8 mouse cellular contexts compared by ENCODE assay signal in the genomic region with DNA sequence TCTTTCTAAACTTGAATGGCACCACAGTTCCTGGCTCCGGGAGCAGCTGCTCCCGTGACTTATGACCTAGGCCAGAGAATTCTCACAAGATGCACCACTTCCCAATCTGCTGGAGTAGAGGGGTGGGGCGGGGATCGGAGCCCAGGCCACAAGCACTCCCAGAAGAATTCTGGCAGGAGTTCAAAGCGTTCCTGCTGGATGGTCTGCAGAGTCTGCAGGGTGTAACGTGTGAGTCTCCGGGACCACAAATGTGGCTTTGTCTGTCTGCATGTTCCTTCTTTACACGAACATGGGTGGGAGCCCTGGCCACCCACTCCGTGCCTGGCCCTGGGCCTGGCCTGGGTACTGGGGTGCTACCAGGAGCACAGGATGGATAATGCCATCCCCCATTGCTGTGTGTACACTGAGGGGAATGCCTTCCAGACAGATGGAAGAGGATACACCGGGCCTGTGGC. TPM values are rescaled to one million over a fixed set of nuclear protein-coding genes. Genes with fewer than 3 reads are reported as not detected.
DNase-seq lines count a peak whose midpoint lies in the region; ATAC-seq and TF ChIP-seq lines count a peak whose summit lies in the region.

No protein-coding gene starts in this region.

- H3K27me3 ChIP-seq in kidney, embryonic 14.5 days (ENCODE audit: control insufficient read depth, insufficient read depth, low read length) = no peaks in the 10 kb centered on the region
- no peaks in the 10 kb centered on the region for H3K27me3 ChIP-seq in forebrain, embryonic 16.5 days (replicated peaks; ENCODE audit: control insufficient read depth, insufficient read depth, low read length)
- no peaks in the 10 kb centered on the region for H3K27me3 ChIP-seq in hindbrain, embryonic 15.5 days
- H3K27me3 ChIP-seq in lung, embryonic 15.5 days = no peaks in the 10 kb centered on the region
- no peaks in the 10 kb centered on the region for H3K27me3 ChIP-seq in stomach, postnatal 0 days (ENCODE audit: control insufficient read depth, insufficient read depth, low read length)

- H3K27ac ChIP-seq in kidney, embryonic 14.5 days (ENCODE audit: low read depth, low read length) = no peak overlapping the region
- H3K27ac ChIP-seq in forebrain, embryonic 16.5 days (ENCODE audit: low read length) = no peak overlapping the region
- H3K27ac ChIP-seq in hindbrain, embryonic 15.5 days (replicated peaks) = peak overlapping the region; percentile 37
- H3K27ac ChIP-seq in lung, embryonic 15.5 days = peak overlapping the region; percentile 70
- no peak overlapping the region for H3K27ac ChIP-seq in stomach, postnatal 0 days (replicated peaks)

- no peak overlapping the region for H3K9ac ChIP-seq in kidney, embryonic 14.5 days (ENCODE audit: low read depth, low read length)
- no peak overlapping the region for H3K9ac ChIP-seq in forebrain, embryonic 16.5 days (replicated peaks; ENCODE audit: low read depth, low read length)
- H3K9ac ChIP-seq in hindbrain, embryonic 15.5 days = no peak overlapping the region
- no peak overlapping the region for H3K9ac ChIP-seq in lung, embryonic 15.5 days
- H3K9ac ChIP-seq in stomach, postnatal 0 days (ENCODE audit: low read length) = no peak overlapping the region

- no peak overlapping the region for H3K4me3 ChIP-seq in kidney, embryonic 14.5 days (ENCODE audit: low read length)
- no peak overlapping the region for H3K4me3 ChIP-seq in forebrain, embryonic 16.5 days (replicated peaks; ENCODE audit: low read length)
- no peak overlapping the region for H3K4me3 ChIP-seq in hindbrain, embryonic 15.5 days
- H3K4me3 ChIP-seq in lung, embryonic 15.5 days = no peak overlapping the region
- H3K4me3 ChIP-seq in stomach, postnatal 0 days (ENCODE audit: low read depth, low read length) = no peak overlapping the region

- TF ChIP-seq CTCF in stomach, postnatal 0 days (IDR thresholded peaks at IDR 0.05; ENCODE audit: low read depth) = no peak

- no peak for TF ChIP-seq EP300 in stomach, postnatal 0 days (optimal IDR thresholded peaks at IDR 0.05)

- DNase-seq in kidney, adult 8-10 months = no peak
- peak; percentile 43 for DNase-seq in stomach, postnatal 0 days (ENCODE audit: low spot score)
- no peak for DNase-seq in B cell, adult 2 months

- H3K4me1 ChIP-seq in kidney, embryonic 14.5 days (ENCODE audit: control insufficient read depth, insufficient read depth, low read length) = peaks cover 23% of the 10 kb centered on the region
- H3K4me1 ChIP-seq in forebrain, embryonic 16.5 days (replicated peaks; ENCODE audit: control insufficient read depth, insufficient read depth, low read length) = peaks cover 10% of the 10 kb centered on the region
- peaks cover 28% of the 10 kb centered on the region for H3K4me1 ChIP-seq in hindbrain, embryonic 15.5 days (replicated peaks)
- H3K4me1 ChIP-seq in lung, embryonic 15.5 days = peaks cover 44% of the 10 kb centered on the region
- H3K4me1 ChIP-seq in stomach, postnatal 0 days (replicated peaks; ENCODE audit: control insufficient read depth, insufficient read depth) = 0 out of 2 replicates have a peak, but pooled peaks cover 3% of the 10 kb centered on the region

- H3K36me3 ChIP-seq in kidney, embryonic 14.5 days (ENCODE audit: control insufficient read depth, insufficient read depth, low read length) = no peaks in the 10 kb centered on the region
- no peaks in the 10 kb centered on the region; the same call in 1 of the 2 replicates for H3K36me3 ChIP-seq in forebrain, embryonic 16.5 days (ENCODE audit: control insufficient read depth, insufficient read depth)
- H3K36me3 ChIP-seq in hindbrain, embryonic 15.5 days = peaks cover under 1% of the 10 kb centered on the region; the same call in 1 of the 2 replicates
- no peaks in the 10 kb centered on the region for H3K36me3 ChIP-seq in lung, embryonic 15.5 days
- no peaks in the 10 kb centered on the region for H3K36me3 ChIP-seq in stomach, postnatal 0 days (ENCODE audit: control insufficient read depth, insufficient read depth, low read length)

- H3K4me2 ChIP-seq in kidney, embryonic 14.5 days (replicated peaks; ENCODE audit: low read depth, low read length) = no peak overlapping the region
- H3K4me2 ChIP-seq in forebrain, embryonic 16.5 days (ENCODE audit: low read length) = no peak overlapping the region
- no peak overlapping the region for H3K4me2 ChIP-seq in hindbrain, embryonic 15.5 days
- H3K4me2 ChIP-seq in lung, embryonic 15.5 days = peak overlapping the region; percentile 33
- H3K4me2 ChIP-seq in stomach, postnatal 0 days (replicated peaks; ENCODE audit: low read depth) = peak overlapping the region; percentile 6; the same call in 1 of the 2 replicates

- 45% methylated on average over 10 of the region's 10 CpGs for WGBS in kidney, embryonic 14.5 days
- WGBS in forebrain, embryonic 16.5 days = 49% methylated on average over 10 of the region's 10 CpGs
- 37% methylated on average over 10 of the region's 10 CpGs for WGBS in hindbrain, embryonic 15.5 days
- WGBS in lung, embryonic 15.5 days = 6% methylated on average over 10 of the region's 10 CpGs
- WGBS in stomach, postnatal 0 days = 24% methylated on average over 10 of the region's 10 CpGs

- peak; percentile 63 for ATAC-seq in kidney, embryonic 14.5 days (ENCODE audit: low FRiP score, low TSS enrichment)
- ATAC-seq in forebrain, embryonic 16.5 days = peak; percentile 55
- peak; percentile 73 for ATAC-seq in hindbrain, embryonic 15.5 days (ENCODE audit: low FRiP score, low read depth)
- peak; percentile 90 for ATAC-seq in lung, embryonic 15.5 days (ENCODE audit: borderline replicate concordance, extremely low read depth, low FRiP score, low TSS enrichment)
- peak; percentile 34; the same call in 1 of the 2 replicates for ATAC-seq in stomach, postnatal 0 days (ENCODE audit: low FRiP score, low TSS enrichment)
- no peak for ATAC-seq in erythroid progenitor cell, adult 5-6 weeks (replicated peaks; ENCODE audit: low FRiP score, poor library complexity, severe bottlenecking)

- no peaks in the 10 kb centered on the region for H3K9me3 ChIP-seq in kidney, embryonic 14.5 days (ENCODE audit: control insufficient read depth, low read length)
- no peaks in the 10 kb centered on the region for H3K9me3 ChIP-seq in forebrain, embryonic 16.5 days (ENCODE audit: control insufficient read depth, low read length)
- no peaks in the 10 kb centered on the region for H3K9me3 ChIP-seq in hindbrain, embryonic 15.5 days
- H3K9me3 ChIP-seq in lung, embryonic 15.5 days = no peaks in the 10 kb centered on the region
- no peaks in the 10 kb centered on the region for H3K9me3 ChIP-seq in stomach, postnatal 0 days (ENCODE audit: control insufficient read depth, low read length)

RNA-seq across cellular contexts. Expression of a gene that starts 28.5 kb away (rescaled TPM):
- polyA plus RNA-seq in kidney, embryonic 14.5 days (2014; fragmentation: Nextera tagmentation; extraction: Ambion mirVana) = 18.7 and 20.5 TPM in 2 replicates
- 29.9 and 32.0 TPM in 2 replicates for polyA plus RNA-seq in forebrain, embryonic 16.5 days (2015; fragmentation: Nextera tagmentation; extraction: Ambion mirVana)
- polyA plus RNA-seq in hindbrain, embryonic 15.5 days (2015; fragmentation: Nextera tagmentation; extraction: Ambion mirVana) = 36.4 and 38.2 TPM in 2 replicates
- 9.7 and 10.7 TPM in 2 replicates for polyA plus RNA-seq in lung, embryonic 15.5 days (2015; fragmentation: Nextera tagmentation; extraction: Ambion mirVana)
- 4.6 and 5.2 TPM in 2 replicates for polyA plus RNA-seq in stomach, postnatal 0 days (2015; fragmentation: Nextera tagmentation; extraction: Ambion mirVana)
- not detected in 2 replicates for total RNA-seq in erythroid progenitor cell, adult 5-6 weeks (2015; ENCODE audit: low replicate concordance)
- total RNA-seq in erythroid progenitor cell, adult 5-6 weeks (2017; ENCODE audit: low replicate concordance) = 0.39 TPM in 1 of 2 replicates, not detected in the other

Comparison
In these comparisons a context has a peak if more than half of its experiments do, and no peak if none do; other contexts are left out.
1. H3K27ac ChIP-seq: peak in hindbrain, embryonic 15.5 days (single experiment) and lung, embryonic 15.5 days (single experiment); none in kidney, embryonic 14.5 days (single experiment), forebrain, embryonic 16.5 days (single experiment) and stomach, postnatal 0 days (single experiment).
2. H3K4me2 ChIP-seq: peak in lung, embryonic 15.5 days (single experiment) and stomach, postnatal 0 days (single experiment); none in kidney, embryonic 14.5 days (single experiment), forebrain, embryonic 16.5 days (single experiment) and hindbrain, embryonic 15.5 days (single experiment).